Mouse (Mus musculus) olfactory bulb, adult 2 months (tissue): ENCODE measurements around the gene Bdkrb1.

Experiments used
- CTCF ChIP-seq: fragments of 200-500 bp; IDR thresholded peaks from 2 replicates; pipeline ENCODE4 v1.5.1; 2012; ENCODE audit warnings: low read depth, mild to moderate bottlenecking, low read length, moderate library complexity; ENCODE audit not compliant: insufficient read depth
- POLR2A ChIP-seq: fragments of 200-500 bp; IDR thresholded peaks from 2 replicates; pipeline ENCODE4 v1.6.1; 2012; ENCODE audit warnings: mild to moderate bottlenecking, low read depth, low read length, moderate library complexity; ENCODE audit not compliant: insufficient read depth

- TF ChIP-seq CTCF (no peak), POLR2A (no peak)
Measured at GRCm38 (mm10) chr12:105571867-105572266, 31.0 kb upstream of the Bdkrb1 start.
